Mouse (Mus musculus): ENCODE measurements around the gene Ubtd2. TPM values are rescaled to one million over a fixed set of nuclear protein-coding genes. Genes with fewer than 3 reads are reported as not detected.

The Ubtd2 gene
- 91.4 and 94.8 TPM in 2 replicates for polyA plus RNA-seq (2014; fragmentation: Nextera tagmentation; extraction: Ambion mirVana)

DNA sequence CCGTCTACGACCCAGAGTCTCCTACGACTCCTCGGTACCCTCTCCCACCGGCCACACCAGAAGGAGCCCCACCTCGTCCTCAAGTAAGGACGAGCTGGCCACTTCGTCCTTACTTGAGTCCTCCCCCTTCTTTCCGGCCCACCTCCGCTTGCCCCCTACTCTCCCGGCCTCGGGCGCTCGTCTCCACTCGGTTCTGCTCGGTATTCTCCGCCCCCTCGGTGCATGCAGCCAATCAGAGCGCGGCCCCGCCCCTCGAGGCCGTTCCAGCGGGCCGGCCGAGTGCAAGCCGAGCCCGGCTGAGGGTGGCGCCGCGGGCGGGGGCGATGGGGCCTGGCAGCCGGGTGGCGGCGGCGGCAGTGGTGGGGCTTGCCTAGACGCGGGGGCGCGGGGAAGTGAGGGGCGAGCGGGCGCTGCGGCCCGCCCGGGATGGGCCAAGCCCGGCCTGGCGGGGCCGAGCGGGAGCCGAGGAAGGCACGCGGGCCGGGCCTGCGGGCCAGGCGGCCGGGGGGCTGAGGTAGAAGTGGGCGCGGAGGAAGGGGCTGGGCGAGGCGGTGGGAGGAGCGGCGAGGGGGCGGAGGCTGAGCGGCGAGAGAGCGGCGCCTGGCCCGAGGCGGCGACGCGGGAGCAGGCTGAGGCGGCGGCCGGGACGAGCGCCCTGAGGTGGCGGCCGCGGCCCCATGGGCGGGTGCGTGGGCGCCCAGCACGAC lies at the start of gene Ubtd2:
TSS of gene Ubtd2 (plus strand) at position 571 of the 707 bp plus-strand sequence.
- under 1% methylated on average over 63 of the region's 86 CpGs for WGBS
- Histone ChIP-seq H3K27ac (replicated peaks; ENCODE audit: low read depth, low read length) (peak within 1 kb of the TSS; percentile 88), H3K4me1 (ENCODE audit: control insufficient read depth, insufficient read depth, low read length) (0 out of 2 replicates have a peak, but pooled peaks cover 2% of the 10 kb centered on the region), H3K36me3 (ENCODE audit: control insufficient read depth, insufficient read depth, low read length) (no peaks in the 10 kb centered on the region), H3K4me2 (ENCODE audit: low read depth, severe bottlenecking) (peak within 1 kb of the TSS; percentile 90), H3K9me3 (ENCODE audit: control insufficient read depth, low read length) (no peaks in the 10 kb centered on the region), H3K4me3 (ENCODE audit: low read depth, low read length) (peak within 1 kb of the TSS; percentile 97), H3K9ac (ENCODE audit: low read length) (peak within 1 kb of the TSS; percentile 94), H3K27me3 (ENCODE audit: control insufficient read depth, insufficient read depth, low read length) (no peaks in the 10 kb centered on the region)
- peak; percentile 98 for ATAC-seq (ENCODE audit: insufficient number of reproducible peaks, low FRiP score, low TSS enrichment, low read depth)
- DNase-seq (ENCODE audit: low spot score) = peak; percentile 99

GRCm38 (mm10) chr11:32407863-32408262 lies 47.3 kb upstream of the Ubtd2 start:
- WGBS = 87% methylated on average over 3 of the region's 3 CpGs
- Histone ChIP-seq H3K9ac (ENCODE audit: low read length) (no peak overlapping the region), H3K4me2 (ENCODE audit: low read depth, severe bottlenecking) (no peak overlapping the region), H3K36me3 (ENCODE audit: control insufficient read depth, insufficient read depth, low read length) (peaks cover 5% of the 10 kb centered on the region), H3K27ac (replicated peaks; ENCODE audit: low read depth, low read length) (no peak overlapping the region), H3K27me3 (ENCODE audit: control insufficient read depth, insufficient read depth, low read length) (no peaks in the 10 kb centered on the region), H3K9me3 (ENCODE audit: control insufficient read depth, low read length) (no peaks in the 10 kb centered on the region), H3K4me1 (ENCODE audit: control insufficient read depth, insufficient read depth, low read length) (no peaks in the 10 kb centered on the region), H3K4me3 (ENCODE audit: low read depth, low read length) (no peak overlapping the region)
- ATAC-seq (ENCODE audit: insufficient number of reproducible peaks, low FRiP score, low TSS enrichment, low read depth) (no peak), DNase-seq (ENCODE audit: low spot score) (no peak)

DNA sequence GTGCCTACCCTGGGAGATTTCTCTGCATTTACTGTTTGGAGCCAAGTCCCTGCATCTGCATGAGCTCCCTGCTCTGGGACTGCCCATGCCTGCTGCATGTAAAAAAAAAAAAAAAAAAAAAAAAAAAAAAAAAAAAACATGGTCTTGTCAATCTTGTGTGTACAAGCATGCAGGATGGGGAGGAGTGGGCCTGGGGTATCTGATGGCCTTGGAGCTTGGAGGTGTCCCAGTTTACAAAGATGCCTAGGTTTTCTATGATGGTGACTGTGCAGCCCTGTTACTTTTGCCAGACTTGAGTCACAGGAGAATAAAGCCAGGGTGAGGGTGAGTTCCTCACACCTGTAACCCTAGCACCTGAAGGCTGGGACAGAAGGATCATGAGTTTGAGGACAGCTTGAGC lies 46.1 kb upstream of the Ubtd2 start:
- Histone ChIP-seq H3K9me3 (ENCODE audit: control insufficient read depth, low read length) (no peaks in the 10 kb centered on the region), H3K4me3 (ENCODE audit: low read depth, low read length) (no peak overlapping the region), H3K9ac (ENCODE audit: low read length) (no peak overlapping the region), H3K4me1 (ENCODE audit: control insufficient read depth, insufficient read depth, low read length) (no peaks in the 10 kb centered on the region), H3K36me3 (ENCODE audit: control insufficient read depth, insufficient read depth, low read length) (peaks cover 10% of the 10 kb centered on the region), H3K27ac (replicated peaks; ENCODE audit: low read depth, low read length) (no peak overlapping the region), H3K4me2 (ENCODE audit: low read depth, severe bottlenecking) (no peak overlapping the region), H3K27me3 (ENCODE audit: control insufficient read depth, insufficient read depth, low read length) (no peaks in the 10 kb centered on the region)
- ATAC-seq (ENCODE audit: insufficient number of reproducible peaks, low FRiP score, low TSS enrichment, low read depth) (no peak), DNase-seq (ENCODE audit: low spot score) (no peak)

- Histone ChIP-seq H3K9me3 (ENCODE audit: control insufficient read depth, low read length) (no peaks in the 10 kb centered on the region), H3K36me3 (ENCODE audit: control insufficient read depth, insufficient read depth, low read length) (peaks cover 10% of the 10 kb centered on the region), H3K4me2 (ENCODE audit: low read depth, severe bottlenecking) (no peak overlapping the region), H3K9ac (ENCODE audit: low read length) (no peak overlapping the region), H3K27me3 (ENCODE audit: control insufficient read depth, insufficient read depth, low read length) (no peaks in the 10 kb centered on the region), H3K4me3 (ENCODE audit: low read depth, low read length) (no peak overlapping the region), H3K4me1 (ENCODE audit: control insufficient read depth, insufficient read depth, low read length) (no peaks in the 10 kb centered on the region), H3K27ac (replicated peaks; ENCODE audit: low read depth, low read length) (no peak overlapping the region)
- DNase-seq (ENCODE audit: low spot score) = no peak
- WGBS = 89% methylated on average over 11 of the region's 11 CpGs
- ATAC-seq (ENCODE audit: insufficient number of reproducible peaks, low FRiP score, low TSS enrichment, low read depth) = no peak
Observed at GRCm38 (mm10) chr11:32409823-32410562, 45.2 kb upstream of the Ubtd2 start.

DNA sequence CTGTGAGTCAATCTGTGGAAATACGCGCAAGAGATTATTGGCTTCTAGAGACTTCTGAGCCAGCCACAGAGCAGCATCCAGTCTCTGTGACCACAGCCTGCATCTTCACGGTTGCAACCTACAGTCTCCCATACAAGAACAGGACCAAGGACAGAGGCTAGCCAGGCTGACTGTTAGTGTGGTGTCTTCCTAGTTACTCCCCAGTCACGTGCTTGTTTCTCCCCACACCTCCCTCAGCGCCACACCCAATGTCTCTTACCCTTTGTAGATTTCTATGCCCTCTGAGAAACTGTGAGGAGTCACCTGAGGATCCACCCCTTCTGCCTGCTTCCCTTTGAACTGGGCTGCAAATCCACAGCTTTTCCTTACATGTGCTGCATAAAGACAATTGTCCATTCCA lies 35.2 kb upstream of the Ubtd2 start:
- H3K27ac ChIP-seq (replicated peaks; ENCODE audit: low read depth, low read length) = no peak overlapping the region
- no peak overlapping the region for H3K9ac ChIP-seq (ENCODE audit: low read length)
- ATAC-seq (ENCODE audit: insufficient number of reproducible peaks, low FRiP score, low TSS enrichment, low read depth) = no peak
- DNase-seq (ENCODE audit: low spot score) = no peak
- 84% methylated on average over 5 of the region's 5 CpGs for WGBS
- no peak overlapping the region for H3K4me2 ChIP-seq (ENCODE audit: low read depth, severe bottlenecking)
- no peaks in the 10 kb centered on the region for H3K4me1 ChIP-seq (ENCODE audit: control insufficient read depth, insufficient read depth, low read length)
- no peaks in the 10 kb centered on the region for H3K27me3 ChIP-seq (ENCODE audit: control insufficient read depth, insufficient read depth, low read length)
- no peak overlapping the region for H3K4me3 ChIP-seq (ENCODE audit: low read depth, low read length)
- peaks cover 12% of the 10 kb centered on the region for H3K36me3 ChIP-seq (ENCODE audit: control insufficient read depth, insufficient read depth, low read length)
- H3K9me3 ChIP-seq (ENCODE audit: control insufficient read depth, low read length) = no peaks in the 10 kb centered on the region

- Histone ChIP-seq H3K4me3 (ENCODE audit: low read depth, low read length) (no peak overlapping the region), H3K9me3 (ENCODE audit: control insufficient read depth, low read length) (no peaks in the 10 kb centered on the region), H3K9ac (ENCODE audit: low read length) (no peak overlapping the region), H3K27me3 (ENCODE audit: control insufficient read depth, insufficient read depth, low read length) (no peaks in the 10 kb centered on the region), H3K27ac (replicated peaks; ENCODE audit: low read depth, low read length) (no peak overlapping the region), H3K4me1 (ENCODE audit: control insufficient read depth, insufficient read depth, low read length) (no peaks in the 10 kb centered on the region), H3K4me2 (ENCODE audit: low read depth, severe bottlenecking) (no peak overlapping the region), H3K36me3 (ENCODE audit: control insufficient read depth, insufficient read depth, low read length) (peaks cover 12% of the 10 kb centered on the region)
- ATAC-seq (ENCODE audit: insufficient number of reproducible peaks, low FRiP score, low TSS enrichment, low read depth) (no peak), DNase-seq (ENCODE audit: low spot score) (no peak)
- WGBS = 93% methylated on average over 12 of the region's 12 CpGs
Observed at GRCm38 (mm10) chr11:32423311-32423710, 31.9 kb upstream of the Ubtd2 start.

DNA sequence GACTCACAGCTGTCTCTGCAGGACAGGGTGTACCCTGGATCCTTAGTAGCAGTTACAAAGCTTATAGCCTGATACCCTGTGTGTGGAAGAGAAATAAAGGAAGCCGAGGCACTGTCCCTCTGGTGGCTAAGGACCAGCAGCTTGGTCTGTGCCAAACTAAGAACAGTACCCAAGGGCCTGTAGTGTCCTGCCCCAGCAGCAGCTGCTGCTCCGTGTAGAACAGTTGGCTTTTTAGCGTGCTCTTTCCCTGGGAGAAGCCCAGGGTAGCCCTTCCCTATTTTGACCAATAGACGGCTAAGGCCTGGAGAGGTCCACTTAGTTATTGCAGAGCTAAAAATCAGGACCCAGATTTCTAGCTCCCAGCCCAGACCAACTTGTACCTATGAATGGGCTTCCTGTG lies 30.6 kb upstream of the Ubtd2 start:
- no peaks in the 10 kb centered on the region for H3K4me1 ChIP-seq (ENCODE audit: control insufficient read depth, insufficient read depth, low read length)
- no peak overlapping the region for H3K4me2 ChIP-seq (ENCODE audit: low read depth, severe bottlenecking)
- DNase-seq (ENCODE audit: low spot score) (no peak), ATAC-seq (ENCODE audit: insufficient number of reproducible peaks, low FRiP score, low TSS enrichment, low read depth) (no peak)
- H3K9ac ChIP-seq (ENCODE audit: low read length) = no peak overlapping the region
- peaks cover 9% of the 10 kb centered on the region for H3K36me3 ChIP-seq (ENCODE audit: control insufficient read depth, insufficient read depth, low read length)
- 84% methylated on average over 4 of the region's 4 CpGs for WGBS
- no peak overlapping the region for H3K27ac ChIP-seq (replicated peaks; ENCODE audit: low read depth, low read length)
- H3K27me3 ChIP-seq (ENCODE audit: control insufficient read depth, insufficient read depth, low read length) = no peaks in the 10 kb centered on the region
- H3K9me3 ChIP-seq (ENCODE audit: control insufficient read depth, low read length) = no peaks in the 10 kb centered on the region
- no peak overlapping the region for H3K4me3 ChIP-seq (ENCODE audit: low read depth, low read length)

DNA sequence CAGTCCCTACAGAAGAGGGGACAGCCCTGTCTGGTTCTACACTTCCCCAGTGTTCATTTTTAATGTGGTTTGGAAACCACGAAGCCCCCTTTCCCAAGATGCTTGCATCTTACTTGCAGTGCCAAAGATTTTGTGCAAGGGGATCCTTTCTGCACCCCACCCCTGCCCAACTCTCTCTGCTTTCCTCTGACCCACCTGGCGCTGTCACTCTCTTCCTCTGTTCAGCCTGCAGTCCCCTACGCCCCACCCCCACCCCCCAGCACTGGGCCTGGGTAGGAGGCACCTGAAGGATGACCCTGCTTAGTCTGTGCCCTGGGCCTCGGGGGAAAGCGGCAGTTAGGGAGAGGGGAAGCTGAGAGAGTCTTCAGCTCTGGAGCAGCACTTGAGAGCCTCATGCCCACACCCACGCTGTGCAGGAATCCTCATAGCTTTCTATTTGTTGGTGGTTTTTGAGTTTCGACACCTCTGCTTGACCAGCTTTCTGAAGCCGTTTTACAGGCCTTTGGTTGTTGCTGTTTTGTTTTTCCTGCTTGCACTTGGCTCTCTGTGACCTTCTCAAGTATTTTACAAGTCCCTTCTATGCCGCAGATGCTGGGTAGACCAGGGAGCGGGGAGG lies 30.0 kb upstream of the Ubtd2 start:
- Histone ChIP-seq H3K9me3 (ENCODE audit: control insufficient read depth, low read length) (no peaks in the 10 kb centered on the region), H3K9ac (ENCODE audit: low read length) (no peak overlapping the region), H3K4me1 (ENCODE audit: control insufficient read depth, insufficient read depth, low read length) (no peaks in the 10 kb centered on the region), H3K27ac (replicated peaks; ENCODE audit: low read depth, low read length) (no peak overlapping the region), H3K36me3 (ENCODE audit: control insufficient read depth, insufficient read depth, low read length) (peaks cover 9% of the 10 kb centered on the region), H3K4me3 (ENCODE audit: low read depth, low read length) (no peak overlapping the region), H3K27me3 (ENCODE audit: control insufficient read depth, insufficient read depth, low read length) (no peaks in the 10 kb centered on the region), H3K4me2 (ENCODE audit: low read depth, severe bottlenecking) (no peak overlapping the region)
- ATAC-seq (ENCODE audit: insufficient number of reproducible peaks, low FRiP score, low TSS enrichment, low read depth) (no peak), DNase-seq (ENCODE audit: low spot score) (no peak)
- 67% methylated on average over 10 of the region's 10 CpGs for WGBS
